Mouse (Mus musculus): ENCODE measurements around the gene Tchp. TPM values are rescaled to one million over a fixed set of nuclear protein-coding genes. Genes with fewer than 3 reads are reported as not detected.

Tchp gene
- total RNA-seq, 2 experiments from 2014 or later: 14.1 to 15.8 TPM

Small RNAs within 50 kb of the gene (microRNA-seq; reads per million reads assigned to microRNA genes)
- gene Mir7028: 0.20 to 0.45 reads per million in 2 experiments

Other genes with a start within 250 kb of the Tchp start
- 1 to 10 TPM; 5.0 to 5.7 TPM for gene Fam222a, start 139.7 kb upstream of the Tchp start, total RNA-seq (2021)
- gene Trpv4, start 49.3 kb upstream of the Tchp start, total RNA-seq (2021): 1 to 10 TPM; 1.0 to 2.4 TPM
- gene Gltp, start 16.8 kb upstream of the Tchp start, total RNA-seq (2021): 10 to 100 TPM; 25.4 to 26.7 TPM
- gene Ankrd13a, start 66.9 kb downstream of the Tchp start, total RNA-seq (2021): 10 to 100 TPM; 40.2 to 45.1 TPM
- gene Git2, start 67.8 kb downstream of the Tchp start, total RNA-seq (2021): 10 to 100 TPM; 42.4 to 44.8 TPM
- 100 to 1,000 TPM; 154 to 155 TPM for gene 1500011B03Rik, start 115.7 kb downstream of the Tchp start, total RNA-seq (2021)
- not detected for gene 4930519G04Rik, start 145.9 kb downstream of the Tchp start, total RNA-seq (2021)
- gene Gm9936, start 150.9 kb downstream of the Tchp start, total RNA-seq (2021): 1 to 10 TPM; 1.2 to 1.6 TPM
- gene Oasl2, start 189.2 kb downstream of the Tchp start, total RNA-seq (2021): 1 to 10 TPM in 1 of 2 experiments, under 1 TPM in 1; 0.91 to 1.1 TPM
- under 1 TPM in 1 of 2 experiments, not detected in 1; 0.56 TPM for gene Oasl1, start 215.5 kb downstream of the Tchp start, total RNA-seq (2021)
- 100 to 1,000 TPM; 181 to 193 TPM for gene 2210016L21Rik, start 234.4 kb downstream of the Tchp start, total RNA-seq (2021)

Data from layer of hippocampus, postnatal 10 days (tissue).